Mouse (Mus musculus) heart, embryonic 11.5 days (tissue): ENCODE measurements around the gene Rccd1. TPM values are rescaled to one million over a fixed set of nuclear protein-coding genes. Genes with fewer than 3 reads are reported as not detected.

ENCODE experiments used
- ATAC-seq: fragments of 200-750 bp; cut with Nextera tagmentation; replicated peaks from 2 replicates; pipeline ENCODE4 v1.8.0; 2017; ENCODE audit warnings: moderate library complexity; ENCODE audit not compliant: insufficient number of reproducible peaks, low FRiP score, low TSS enrichment
- H3K27ac ChIP-seq: fragments of 300-500 bp; sonication (generic); 2 replicates; pipeline ENCODE4 v1.5.1; 2014; ENCODE audit warnings: mild to moderate bottlenecking, low read depth, low read length
- H3K27me3 ChIP-seq: fragments of 300-500 bp; sonication (generic); 2 replicates; pipeline ENCODE4 v1.6.1; 2014; ENCODE audit warnings: mild to moderate bottlenecking, low read length, mixed read lengths; ENCODE audit not compliant: control insufficient read depth, insufficient read depth
- H3K36me3 ChIP-seq: fragments of 300-500 bp; sonication (generic); 2 replicates; pipeline ENCODE4 v1.6.1; 2014; ENCODE audit warnings: mild to moderate bottlenecking, low read length, moderate library complexity, mixed read lengths; ENCODE audit not compliant: control insufficient read depth, insufficient read depth
- H3K4me1 ChIP-seq: fragments of 300-500 bp; sonication (generic); 2 replicates; pipeline ENCODE4 v1.6.1; 2014; ENCODE audit warnings: low read length; ENCODE audit not compliant: control insufficient read depth, insufficient read depth
- H3K4me2 ChIP-seq: fragments of 300-500 bp; sonication (generic); 2 replicates; pipeline ENCODE4 v1.6.1; 2014; ENCODE audit warnings: mild to moderate bottlenecking, moderate library complexity
- H3K4me3 ChIP-seq: fragments of 300-500 bp; sonication (generic); 2 replicates; pipeline ENCODE4 v1.5.1; 2014; ENCODE audit warnings: low read depth, low read length
- H3K9ac ChIP-seq: fragments of 300-500 bp; sonication (generic); 2 replicates; pipeline ENCODE4 v1.6.1; 2014; ENCODE audit warnings: mild to moderate bottlenecking, low read depth, low read length, moderate library complexity
- H3K9me3 ChIP-seq: fragments of 300-500 bp; sonication (generic); replicated peaks from 2 replicates; pipeline ENCODE4 v1.6.1; 2016; ENCODE audit warnings: low read length; ENCODE audit not compliant: control insufficient read depth
- WGBS: fragments of 180-500 bp; shearing (Covaris S2); extraction: QIAGEN DNeasy Blood & Tissue Kit; methylation state at CpG from one replicate; pipeline ENCODE4 v1.1.7; 2014; ENCODE audit not compliant: insufficient replicate concordance; 5-methylcytosine and 5-hydroxymethylcytosine counted together
- polyA plus RNA-seq: library from polyadenylated mRNA; unstranded; fragments of >200 nt; fragmentation: Nextera tagmentation; extraction: Ambion mirVana; gene quantifications from 2 replicates; pipeline ENCODE4 v1.2.1, GENCODE M21; 2014

Rccd1 gene
- polyA plus RNA-seq, 1 experiment from 2014 or later: 8.9 TPM

GRCm38 (mm10) chr7:80276374-80276773, 47.9 kb downstream of the Rccd1 start:
- H3K27ac ChIP-seq: no peak overlapping the region
- ATAC-seq: no peak
- H3K36me3 ChIP-seq: peaks cover 33% of the 10 kb centered on the region

DNA sequence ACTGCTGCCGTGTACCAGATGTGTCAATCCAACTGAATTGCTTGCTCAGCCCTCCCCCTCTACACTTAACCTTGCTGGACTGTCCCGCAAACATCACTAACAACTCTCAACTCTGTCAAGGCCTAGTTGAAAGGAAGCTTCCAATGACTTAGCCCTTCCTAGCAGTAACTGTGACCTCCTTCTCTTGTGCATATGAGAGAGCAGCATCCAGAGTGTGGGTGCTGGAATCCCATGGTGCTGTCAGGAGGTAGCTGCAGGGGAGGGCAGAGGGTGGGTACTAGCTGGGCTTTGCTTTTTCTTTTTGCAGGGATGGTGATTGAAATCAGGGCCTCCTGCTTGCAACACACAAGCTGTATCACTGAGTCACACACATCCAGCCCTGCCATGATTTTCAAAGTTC, 50.8 kb downstream of the Rccd1 start:
- H3K9me3 ChIP-seq: peaks cover 12% of the 10 kb centered on the region
- no peak for ATAC-seq
- 91% methylated on average over 2 of the region's 2 CpGs for WGBS
- H3K9ac ChIP-seq: no peak overlapping the region
- H3K36me3 ChIP-seq: peaks cover 33% of the 10 kb centered on the region
- no peaks in the 10 kb centered on the region for H3K27me3 ChIP-seq
- no peak overlapping the region for H3K4me3 ChIP-seq
- H3K4me2 ChIP-seq: no peak overlapping the region
- H3K27ac ChIP-seq: no peak overlapping the region
- peaks cover 11% of the 10 kb centered on the region for H3K4me1 ChIP-seq

More at GRCm38 (mm10) chr7:80276374-80276773, 47.9 kb downstream of the Rccd1 start:
- 92% methylated on average over 4 of the region's 4 CpGs for WGBS
- Histone ChIP-seq H3K4me1 (no peaks in the 10 kb centered on the region), H3K27me3 (no peaks in the 10 kb centered on the region), H3K4me3 (no peak overlapping the region), H3K9me3 (peaks cover 12% of the 10 kb centered on the region), H3K9ac (no peak overlapping the region), H3K4me2 (no peak overlapping the region)

- Histone ChIP-seq H3K4me2 (peak overlapping the region; percentile 95), H3K9ac (peak overlapping the region; percentile 85), H3K27ac (peak overlapping the region; percentile 78), H3K27me3 (no peaks in the 10 kb centered on the region), H3K4me1 (peaks cover 11% of the 10 kb centered on the region), H3K36me3 (peaks cover 17% of the 10 kb centered on the region), H3K4me3 (peak overlapping the region; percentile 87), H3K9me3 (peaks cover 6% of the 10 kb centered on the region)
- peak; percentile 60 for ATAC-seq
- WGBS: under 1% methylated on average over 23 of the region's 23 CpGs
Measured at GRCm38 (mm10) chr7:80269751-80270255, 54.5 kb downstream of the Rccd1 start.

GRCm38 (mm10) chr7:80268897-80269750, 55.1 kb downstream of the Rccd1 start, which contains the start of gene Vps33b:
Vps33b (plus strand) TSS chr7:80269649.
- Histone ChIP-seq H3K4me1 (peaks cover 11% of the 10 kb centered on the region), H3K9ac (peak within 1 kb of the TSS; percentile 85), H3K9me3 (0 out of 2 replicates have a peak, but pooled peaks cover under 1% of the 10 kb centered on the region), H3K4me2 (peak within 1 kb of the TSS; percentile 95), H3K27me3 (no peaks in the 10 kb centered on the region), H3K36me3 (peaks cover 15% of the 10 kb centered on the region), H3K27ac (peak within 1 kb of the TSS; percentile 78), H3K4me3 (peak within 1 kb of the TSS; percentile 87)
- 3% methylated on average over 21 of the region's 21 CpGs for WGBS
- peak; percentile 86 for ATAC-seq

GRCm38 (mm10) chr7:80267764-80268163, 56.5 kb downstream of the Rccd1 start:
- H3K4me2 ChIP-seq: no peak overlapping the region
- H3K9me3 ChIP-seq: no peaks in the 10 kb centered on the region
- 68% methylated on average over 1 of the region's 1 CpGs for WGBS
- no peak overlapping the region for H3K4me3 ChIP-seq
- peaks cover 11% of the 10 kb centered on the region for H3K4me1 ChIP-seq
- no peak overlapping the region for H3K9ac ChIP-seq
- no peaks in the 10 kb centered on the region for H3K27me3 ChIP-seq
- ATAC-seq: no peak
- peaks cover 10% of the 10 kb centered on the region for H3K36me3 ChIP-seq
- no peak overlapping the region for H3K27ac ChIP-seq

DNA sequence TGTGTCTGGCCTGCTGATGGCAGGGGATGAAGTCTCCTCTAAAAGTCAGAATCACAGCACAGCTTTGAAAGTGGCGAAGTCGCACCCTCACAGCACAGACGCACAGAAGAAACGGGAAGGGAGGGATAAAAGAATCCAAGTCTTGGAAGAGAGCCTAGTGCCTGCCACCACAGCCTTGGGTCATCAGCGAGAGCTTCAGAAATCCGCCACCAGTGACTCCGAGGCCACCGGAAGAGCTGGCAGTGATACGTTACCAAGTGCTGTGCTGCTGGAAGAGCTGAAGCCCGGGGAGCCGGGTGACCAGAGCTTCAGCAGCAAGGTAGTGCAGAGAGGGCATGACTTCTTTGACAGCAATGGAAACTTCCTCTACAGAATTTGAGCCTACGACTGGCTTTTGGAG, 59.6 kb downstream of the Rccd1 start:
- Histone ChIP-seq H3K4me3 (no peak overlapping the region), H3K4me2 (no peak overlapping the region), H3K9me3 (no peaks in the 10 kb centered on the region), H3K9ac (no peak overlapping the region), H3K4me1 (peaks cover 13% of the 10 kb centered on the region; the same call in 1 of the 2 replicates), H3K27me3 (no peaks in the 10 kb centered on the region), H3K36me3 (peaks cover 10% of the 10 kb centered on the region), H3K27ac (no peak overlapping the region)
- no peak for ATAC-seq
- WGBS: 91% methylated on average over 12 of the region's 12 CpGs

DNA sequence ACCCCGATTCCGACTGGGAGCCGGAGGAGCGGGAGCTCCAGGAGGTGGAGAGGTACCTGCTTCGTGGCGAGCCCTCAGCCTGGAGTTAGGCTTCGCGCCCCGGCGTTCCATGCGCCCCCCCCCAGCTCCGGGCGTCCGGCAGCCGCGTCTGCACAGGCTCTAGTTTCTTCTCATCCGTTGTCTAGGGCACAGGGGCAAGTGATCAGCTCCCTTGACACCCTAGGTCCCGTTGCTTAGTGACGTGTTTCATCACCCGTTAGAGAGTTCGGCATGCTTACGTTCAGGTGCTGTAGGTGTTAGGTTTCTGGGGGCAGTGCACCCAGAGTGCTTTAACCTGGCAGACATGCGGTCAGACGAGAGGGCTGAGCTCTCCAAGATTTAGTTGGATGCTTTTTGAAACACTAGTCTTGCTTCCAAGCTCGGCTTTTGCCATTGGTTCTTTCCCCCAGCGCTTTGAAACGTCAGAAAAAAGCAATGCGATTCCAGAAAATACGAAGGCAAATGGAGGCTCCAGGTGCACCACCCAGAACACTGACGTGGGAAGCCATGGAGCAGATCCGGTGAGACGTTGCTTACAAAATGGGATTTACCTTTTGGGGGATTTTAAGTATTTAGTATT, 62.8 kb downstream of the Rccd1 start:
- WGBS: under 1% methylated on average over 32 of the region's 32 CpGs
- peaks cover 9% of the 10 kb centered on the region for H3K36me3 ChIP-seq
- H3K4me3 ChIP-seq: peak overlapping the region; percentile 76
- peaks cover 10% of the 10 kb centered on the region; the same call in 1 of the 2 replicates for H3K4me1 ChIP-seq
- H3K9ac ChIP-seq: peak overlapping the region; percentile 81
- H3K9me3 ChIP-seq: no peaks in the 10 kb centered on the region
- peaks cover 11% of the 10 kb centered on the region for H3K27me3 ChIP-seq
- H3K27ac ChIP-seq: peak overlapping the region; percentile 72
- ATAC-seq: peak; percentile 54; the same call in 1 of the 2 replicates
- H3K4me2 ChIP-seq: peak overlapping the region; percentile 88

- H3K4me3 ChIP-seq: peak within 1 kb of the TSS; percentile 76
- ATAC-seq: peak; percentile 81
- no peaks in the 10 kb centered on the region for H3K9me3 ChIP-seq
- peak within 1 kb of the TSS; percentile 81 for H3K9ac ChIP-seq
- 25% methylated on average over 40 of the region's 40 CpGs for WGBS
- peaks cover 10% of the 10 kb centered on the region; the same call in 1 of the 2 replicates for H3K4me1 ChIP-seq
- H3K27ac ChIP-seq: peak within 1 kb of the TSS; percentile 72
- H3K4me2 ChIP-seq: peak within 1 kb of the TSS; percentile 88
- peaks cover 11% of the 10 kb centered on the region for H3K27me3 ChIP-seq
- H3K36me3 ChIP-seq: peaks cover 7% of the 10 kb centered on the region
Measured at GRCm38 (mm10) chr7:80260625-80261371, 63.5 kb downstream of the Rccd1 start, which contains the start of gene Ngrn. Ngrn (plus strand) TSS chr7:80261215.
